Mouse (Mus musculus) forebrain, postnatal 0 days (tissue): ENCODE data around the gene Zfp68. TPM values are rescaled to one million over a fixed set of nuclear protein-coding genes. Genes with fewer than 3 reads are reported as not detected.
A peak's percentile ranks its signal among the peaks of the same experiment; 100 is the strongest.

ENCODE experiments used
- ATAC-seq: fragments of 200-750 bp; cut with Nextera tagmentation; 2 replicates; pipeline ENCODE4 v1.8.0; 2017; ENCODE audit warnings: mild to moderate bottlenecking, moderate library complexity
- DNase-seq: peaks from one replicate; pipeline ENCODE4 v3.0.0-alpha.2; 2015
- H3K27ac ChIP-seq: fragments of 300-500 bp; sonication (generic); 2 replicates; pipeline ENCODE4 v1.5.1; 2014; ENCODE audit warnings: low read depth, mild to moderate bottlenecking, antibody characterized with exemption, low read length, moderate library complexity, mixed read lengths
- H3K27me3 ChIP-seq: fragments of 300-500 bp; sonication (generic); 2 replicates; pipeline ENCODE4 v1.6.1; 2014; ENCODE audit warnings: mild to moderate bottlenecking, low read length, mixed read lengths; ENCODE audit not compliant: insufficient read depth
- H3K36me3 ChIP-seq: fragments of 300-500 bp; sonication (generic); 2 replicates; pipeline ENCODE4 v1.6.1; 2014; ENCODE audit warnings: mild to moderate bottlenecking, moderate library complexity; ENCODE audit not compliant: insufficient read depth
- H3K4me1 ChIP-seq: fragments of 300-500 bp; sonication (generic); 2 replicates; pipeline ENCODE4 v1.6.1; 2014; ENCODE audit warnings: antibody characterized with exemption; ENCODE audit not compliant: insufficient read depth
- H3K4me2 ChIP-seq: fragments of 300-500 bp; sonication (generic); 2 replicates; pipeline ENCODE4 v1.6.1; 2014; ENCODE audit warnings: low read depth, mild to moderate bottlenecking, moderate library complexity
- H3K4me3 ChIP-seq: fragments of 300-500 bp; sonication (generic); 2 replicates; pipeline ENCODE4 v1.5.1; 2014; ENCODE audit warnings: low read depth, low read length, mixed read lengths
- H3K9ac ChIP-seq: fragments of 300-500 bp; sonication (generic); 2 replicates; pipeline ENCODE4 v1.6.1; 2014; ENCODE audit warnings: mild to moderate bottlenecking
- H3K9me3 ChIP-seq: fragments of 300-500 bp; sonication (generic); 2 replicates; pipeline ENCODE4 v1.6.1; 2016; ENCODE audit warnings: low read length
- CTCF ChIP-seq: sonication (generic); IDR thresholded peaks from 2 replicates; pipeline ENCODE4 v1.5.1; 2016; ENCODE audit warnings: antibody characterized with exemption, control low read depth, low read depth
- whole genome bisulfite sequencing: fragments of 180-500 bp; shearing (Covaris S2); extraction: QIAGEN DNeasy Blood & Tissue Kit; methylation state at CpG from one replicate; pipeline ENCODE4 v1.1.7; 2014; 5-methylcytosine and 5-hydroxymethylcytosine counted together
- polyA plus RNA-seq: library from polyadenylated mRNA; unstranded; fragments of >200 nt; fragmentation: Nextera tagmentation; extraction: Ambion mirVana; gene quantifications from 2 replicates; pipeline ENCODE4 v1.2.1, GENCODE M21; 2015
- total RNA-seq: library from RNA; depleted of rRNA; stranded (reverse); fragments of >200 nt; gene quantifications from 2 replicates; pipeline ENCODE4 v1.2.3, GENCODE M21; 2014; rRNA removed

Gene Zfp68
- total RNA-seq (67.0 and 70.6 TPM in 2 replicates), polyA plus RNA-seq (53.9 TPM in 2 replicates)

GRCm38 (mm10) chr5:138619211-138620128 is at the start of gene Zfp68:
Gene Zfp68 (minus strand): TSS chr5:138619761.
- H3K36me3 ChIP-seq, result peaks cover 28% of the 10 kb centered on the region
- H3K27ac ChIP-seq, result peak within 1 kb of the TSS; percentile 99
- H3K4me2 ChIP-seq, result peak within 1 kb of the TSS; percentile 43
- H3K9me3 ChIP-seq, result peaks cover 27% of the 10 kb centered on the region
- H3K9ac ChIP-seq, result peak within 1 kb of the TSS; percentile 98
- ATAC-seq (peak; percentile 94), DNase-seq (peak; percentile 98)
- peaks cover 12% of the 10 kb centered on the region; the same call in 1 of the 2 replicates for H3K4me1 ChIP-seq
- under 1% methylated on average over 43 of the region's 43 CpGs for WGBS
- peak; percentile 47 for TF ChIP-seq CTCF
- peak within 1 kb of the TSS; percentile 71 for H3K4me3 ChIP-seq
- H3K27me3 ChIP-seq, result no peaks in the 10 kb centered on the region

GRCm38 (mm10) chr5:138658922-138659321 is 39.4 kb upstream of the Zfp68 start:
- Histone ChIP-seq H3K27me3 (no peaks in the 10 kb centered on the region), H3K4me2 (no peak overlapping the region), H3K36me3 (no peaks in the 10 kb centered on the region), H3K27ac (no peak overlapping the region), H3K4me1 (no peaks in the 10 kb centered on the region), H3K9me3 (no peaks in the 10 kb centered on the region), H3K9ac (no peak overlapping the region), H3K4me3 (no peak overlapping the region)
- WGBS, result 7% methylated on average over 5 of the region's 5 CpGs
- peak; percentile 91 for TF ChIP-seq CTCF
- peak; percentile 81 for DNase-seq
- peak; percentile 47; the same call in 1 of the 2 replicates for ATAC-seq

GRCm38 (mm10) chr5:138657854-138658253 is 38.3 kb upstream of the Zfp68 start:
- no peak overlapping the region for H3K27ac ChIP-seq
- ATAC-seq (peak; percentile 71), DNase-seq (peak; percentile 62)
- no peak overlapping the region for H3K9ac ChIP-seq
- no peaks in the 10 kb centered on the region for H3K36me3 ChIP-seq
- no peaks in the 10 kb centered on the region for H3K9me3 ChIP-seq
- H3K4me3 ChIP-seq, result no peak overlapping the region
- H3K4me1 ChIP-seq, result no peaks in the 10 kb centered on the region
- peak; percentile 74 for TF ChIP-seq CTCF
- no peak overlapping the region for H3K4me2 ChIP-seq
- WGBS, result 36% methylated on average over 6 of the region's 6 CpGs
- no peaks in the 10 kb centered on the region for H3K27me3 ChIP-seq

- Histone ChIP-seq H3K4me3 (no peak overlapping the region), H3K4me1 (no peaks in the 10 kb centered on the region), H3K27ac (no peak overlapping the region), H3K4me2 (no peak overlapping the region), H3K9ac (no peak overlapping the region), H3K9me3 (no peaks in the 10 kb centered on the region), H3K27me3 (no peaks in the 10 kb centered on the region), H3K36me3 (no peaks in the 10 kb centered on the region)
- DNase-seq (no peak), ATAC-seq (no peak)
- TF ChIP-seq CTCF, result no peak
- WGBS, result 86% methylated on average over 3 of the region's 3 CpGs
Observed at GRCm38 (mm10) chr5:138657407-138657806, 37.8 kb upstream of the Zfp68 start.

GRCm38 (mm10) chr5:138656477-138657156 is 37.1 kb upstream of the Zfp68 start:
- WGBS, result 16% methylated on average over 2 of the region's 2 CpGs
- Histone ChIP-seq H3K27me3 (no peaks in the 10 kb centered on the region), H3K9me3 (no peaks in the 10 kb centered on the region), H3K4me3 (no peak overlapping the region), H3K9ac (no peak overlapping the region), H3K27ac (no peak overlapping the region), H3K4me2 (no peak overlapping the region), H3K36me3 (0 out of 2 replicates have a peak, but pooled peaks cover 2% of the 10 kb centered on the region), H3K4me1 (no peaks in the 10 kb centered on the region)
- peak; percentile 76 for DNase-seq
- ATAC-seq, result peak; percentile 94
- TF ChIP-seq CTCF, result peak; percentile 91

GRCm38 (mm10) chr5:138652911-138653310 is 33.4 kb upstream of the Zfp68 start:
- no peak for ATAC-seq
- 70% methylated on average over 1 of the region's 1 CpGs for WGBS
- Histone ChIP-seq H3K27me3 (no peaks in the 10 kb centered on the region), H3K27ac (no peak overlapping the region), H3K4me1 (no peaks in the 10 kb centered on the region), H3K9ac (no peak overlapping the region), H3K4me2 (no peak overlapping the region), H3K4me3 (no peak overlapping the region), H3K9me3 (no peaks in the 10 kb centered on the region), H3K36me3 (peaks cover 21% of the 10 kb centered on the region)
- DNase-seq, result no peak
- TF ChIP-seq CTCF, result no peak
